8 mouse cellular contexts compared by ENCODE assay signal in the genomic region with DNA sequence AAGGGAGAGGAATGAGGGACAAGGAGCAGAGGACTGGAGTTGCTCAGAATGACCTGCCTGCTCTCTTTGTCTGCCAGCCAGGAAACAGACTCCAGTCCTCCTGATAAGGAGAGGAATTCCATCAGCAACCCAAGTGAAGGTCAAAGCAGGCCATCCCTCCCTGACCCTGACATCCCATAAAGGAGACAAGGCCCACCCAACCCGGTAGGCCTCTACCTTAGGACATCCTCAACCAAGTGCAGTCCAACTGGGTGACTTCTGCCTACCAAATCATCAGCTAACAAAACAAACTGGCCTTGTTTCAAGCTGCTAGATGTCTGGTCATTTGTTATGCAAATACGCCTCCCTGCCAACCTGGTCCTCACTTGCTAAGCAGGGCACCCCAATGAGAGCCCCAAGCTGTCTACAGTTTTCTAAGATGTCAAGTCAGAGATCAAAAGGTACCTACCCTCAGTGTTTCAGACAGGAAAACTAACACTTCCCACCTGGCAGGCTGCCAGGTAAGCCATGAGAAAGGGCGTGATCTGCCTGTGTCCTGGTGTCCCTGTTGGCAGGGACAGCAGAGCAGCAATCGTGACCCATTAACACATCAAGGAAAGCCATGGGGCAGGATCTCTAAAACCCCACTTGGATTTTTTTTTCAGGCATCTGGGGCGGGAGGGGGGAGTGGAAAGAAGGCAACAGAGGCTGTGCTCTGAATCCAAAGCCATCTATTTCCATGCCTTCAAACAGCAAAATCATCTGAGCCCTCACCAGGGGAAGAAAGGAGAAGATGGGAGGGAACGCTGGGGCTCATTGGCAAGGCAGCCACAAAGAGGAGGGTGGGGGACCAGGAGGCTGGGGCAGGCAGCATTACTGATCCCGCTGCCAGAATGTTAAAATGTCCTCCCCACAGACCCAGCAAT.
A peak's percentile ranks its signal among the peaks of the same experiment; 100 is the strongest.
DNase-seq lines count a peak whose midpoint lies in the region; TF ChIP-seq lines count a peak whose summit lies in the region.

No protein-coding gene starts in this region.

- H3K27me3 ChIP-seq in liver, adult 2 months (ENCODE audit: control insufficient read depth, insufficient read depth, low read length): no peaks in the 10 kb centered on the region
- 0 out of 2 replicates have a peak, but pooled peaks cover 5% of the 10 kb centered on the region for H3K27me3 ChIP-seq in embryonic facial prominence, embryonic 10.5 days (replicated peaks; ENCODE audit: low read depth, poor library complexity, severe bottlenecking)
- no peaks in the 10 kb centered on the region for H3K27me3 ChIP-seq in limb, embryonic 10.5 days (ENCODE audit: low read depth, poor library complexity, severe bottlenecking)

- WGBS in liver, adult 2 months: 37% methylated on average over 7 of the region's 7 CpGs
- WGBS in embryonic facial prominence, embryonic 10.5 days: 38% methylated on average over 7 of the region's 7 CpGs
- 29% methylated on average over 7 of the region's 7 CpGs for WGBS in limb, embryonic 10.5 days

- no peaks in the 10 kb centered on the region for H3K79me2 ChIP-seq in liver, adult 2 months (ENCODE audit: control insufficient read depth, insufficient read depth, low read length)

- H3K27ac ChIP-seq in liver, adult 2 months (replicated peaks; ENCODE audit: insufficient read depth, low read depth, low read length): no peak overlapping the region
- H3K27ac ChIP-seq in embryonic facial prominence, embryonic 10.5 days (replicated peaks): peak overlapping the region; percentile 40
- H3K27ac ChIP-seq in limb, embryonic 10.5 days: no peak overlapping the region

- no peaks in the 10 kb centered on the region for H3K4me1 ChIP-seq in liver, adult 2 months (ENCODE audit: control insufficient read depth, insufficient read depth, low read length)
- H3K4me1 ChIP-seq in embryonic facial prominence, embryonic 10.5 days: peaks cover 24% of the 10 kb centered on the region
- H3K4me1 ChIP-seq in limb, embryonic 10.5 days: peaks cover 12% of the 10 kb centered on the region

- no peaks in the 10 kb centered on the region for H3K9me3 ChIP-seq in embryonic facial prominence, embryonic 10.5 days
- no peaks in the 10 kb centered on the region for H3K9me3 ChIP-seq in limb, embryonic 10.5 days (replicated peaks)

- DNase-seq in liver, adult 2 months (ENCODE audit: extremely low read depth, low read depth, low spot score): peak; percentile 8
- DNase-seq in liver: no peak
- DNase-seq in embryonic facial prominence, embryonic 10.5 days (ENCODE audit: low spot score): no peak
- DNase-seq in heart, postnatal 14 days: peak; percentile 39 to 65
- DNase-seq in lung, postnatal 36 days: peak; percentile 20
- DNase-seq in spleen, adult 18-20 months: no peak
- no peak for DNase-seq in limb, embryonic 10.5 days (ENCODE audit: low spot score)
- no peak for DNase-seq in spleen, postnatal 14 days (ENCODE audit: low spot score in 2 of 2)

- TF ChIP-seq CTCF in liver, adult 2 months (IDR thresholded peaks at IDR 0.05; ENCODE audit: low read depth, low read length): no peak

- no peak overlapping the region for H3K9ac ChIP-seq in liver, adult 2 months (ENCODE audit: low read depth, low read length)

- H3K36me3 ChIP-seq in liver, adult 2 months (ENCODE audit: control insufficient read depth, insufficient read depth, low read length): no peaks in the 10 kb centered on the region
- H3K36me3 ChIP-seq in embryonic facial prominence, embryonic 10.5 days (replicated peaks): no peaks in the 10 kb centered on the region
- H3K36me3 ChIP-seq in limb, embryonic 10.5 days: no peaks in the 10 kb centered on the region

- intact Hi-C loops in heart, postnatal 14 days (cut with DNase I): no loop called here

- H3K4me3 ChIP-seq in liver, adult 2 months (ENCODE audit: insufficient read depth, low read depth, low read length): no peak overlapping the region
- H3K4me3 ChIP-seq in embryonic facial prominence, embryonic 10.5 days: no peak overlapping the region
- H3K4me3 ChIP-seq in limb, embryonic 10.5 days: no peak overlapping the region

- no peak for TF ChIP-seq POLR2A in liver, adult 2 months (IDR thresholded peaks at IDR 0.05; ENCODE audit: extremely low read depth, insufficient read depth, low read length)

Comparison
In these comparisons a context has a peak if more than half of its experiments do, and no peak if none do; other contexts are left out.
1. DNase-seq: peak in liver, adult 2 months (single experiment), heart, postnatal 14 days (2 of 2) and lung, postnatal 36 days (single experiment); none in liver (single experiment), embryonic facial prominence, embryonic 10.5 days (single experiment), spleen, adult 18-20 months (0 of 2), limb, embryonic 10.5 days (single experiment) and spleen, postnatal 14 days (0 of 2).